Mouse (Mus musculus) heart, postnatal 14 days (tissue): ENCODE data around the gene Tmem45a. TPM values are rescaled to one million over a fixed set of nuclear protein-coding genes. Genes with fewer than 3 reads are reported as not detected.

Experiments
- DNase-seq, 2 experiments: peaks; one replicate each; pipeline ENCODE4 v3.0.0; 2021 to 2022
- intact Hi-C: fragments of 180-260 bp; cut with DNase I; formaldehyde crosslinking; loops from one replicate; pipeline ENCODE4 v1.15.1; 2025
- total RNA-seq, 2 experiments: library from RNA; stranded (reverse); gene quantifications; 2 replicates each; pipeline ENCODE4 v1.2.3; 2021

Gene Tmem45a
- total RNA-seq, 2 experiments from 2014 or later, result 5.0 to 5.7 TPM

DNA sequence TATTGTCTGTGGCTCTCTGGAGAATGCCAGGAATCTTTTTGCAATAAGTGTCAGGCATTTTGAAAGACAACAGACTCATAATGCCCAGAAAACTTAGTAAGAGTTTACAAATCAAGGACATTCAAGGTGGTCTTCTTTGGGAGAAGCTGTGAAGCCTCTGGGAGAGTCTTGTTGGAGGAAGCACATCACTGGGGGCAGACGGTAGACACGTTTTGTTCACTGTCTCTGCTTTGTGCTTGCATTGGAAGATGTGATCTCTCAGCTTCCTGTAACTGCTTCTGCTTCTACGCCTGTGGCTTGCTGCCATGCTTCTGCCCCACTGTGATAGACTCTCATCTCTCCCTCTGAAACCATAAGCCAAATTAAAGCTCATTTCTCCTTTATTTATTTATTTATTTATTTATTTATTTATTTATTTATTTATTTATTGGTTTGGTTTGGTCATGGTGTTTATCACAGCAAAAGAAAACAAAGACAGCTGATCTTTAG, 86.4 kb downstream of the Tmem45a start:
- intact Hi-C loops, result loop anchor here (1.0 kb wide), 1 partner anchor 120 kb away; no protein-coding TSS in a partner anchor
- no peak for DNase-seq

DNA sequence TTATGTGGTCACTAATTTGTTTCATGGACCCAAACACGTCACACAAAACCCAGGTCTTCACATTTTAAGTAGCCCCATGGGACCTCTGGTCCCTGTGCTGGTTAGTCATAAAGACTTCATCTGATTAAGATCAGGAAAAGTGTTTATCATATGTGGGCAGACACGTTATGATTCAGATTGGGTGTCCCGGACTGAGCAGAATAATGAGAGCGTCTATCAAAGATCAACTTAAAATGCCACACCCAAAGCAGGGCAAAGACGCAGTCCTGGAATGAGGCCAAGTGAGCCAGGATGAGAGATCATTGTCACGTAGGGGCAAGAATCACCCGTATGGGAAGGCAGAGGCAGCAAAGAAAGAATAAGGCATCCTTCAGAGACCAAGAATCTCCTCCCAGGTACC, 87.1 kb downstream of the Tmem45a start:
- no peak for DNase-seq

DNA sequence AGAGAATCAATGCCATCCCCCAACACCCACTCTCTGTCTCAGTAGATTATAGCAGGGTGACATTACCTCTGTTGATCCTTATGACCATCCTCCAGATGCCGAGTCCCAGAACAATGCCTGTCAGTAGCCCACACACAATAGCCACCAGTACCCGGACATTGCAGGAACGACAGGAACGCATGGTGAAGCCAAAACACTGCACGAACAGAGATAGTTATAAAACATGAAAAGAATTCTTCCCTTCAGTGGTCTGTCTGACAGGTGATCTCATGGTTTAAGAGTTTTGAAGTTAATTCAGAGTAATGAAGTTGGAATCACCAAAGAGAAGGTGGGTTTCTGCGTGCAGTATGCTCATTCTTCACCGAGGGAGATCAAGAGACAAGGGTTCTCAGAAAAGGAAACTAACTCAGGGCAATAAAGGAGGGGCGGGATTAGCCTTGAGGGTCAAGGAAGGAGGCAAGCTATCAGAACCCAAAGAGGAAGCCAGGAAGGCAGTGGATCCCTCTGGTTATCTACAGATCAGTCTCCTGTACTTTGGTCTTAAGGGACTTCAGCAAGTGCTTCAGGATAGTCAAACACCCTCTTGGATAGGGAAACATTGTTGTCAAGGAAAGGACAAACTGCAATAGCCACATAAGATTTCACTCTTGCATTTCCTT, 90.4 kb downstream of the Tmem45a start, which contains the start of gene Adgrg7:
Gene Adgrg7 (minus strand): TSS at position 375 of the 659 bp plus-strand sequence.
- intact Hi-C loops, result no loop called here
- no peak for DNase-seq

More for the DNA sequence above, 87.1 kb downstream of the Tmem45a start:
- intact Hi-C loops, result no loop called here

DNA sequence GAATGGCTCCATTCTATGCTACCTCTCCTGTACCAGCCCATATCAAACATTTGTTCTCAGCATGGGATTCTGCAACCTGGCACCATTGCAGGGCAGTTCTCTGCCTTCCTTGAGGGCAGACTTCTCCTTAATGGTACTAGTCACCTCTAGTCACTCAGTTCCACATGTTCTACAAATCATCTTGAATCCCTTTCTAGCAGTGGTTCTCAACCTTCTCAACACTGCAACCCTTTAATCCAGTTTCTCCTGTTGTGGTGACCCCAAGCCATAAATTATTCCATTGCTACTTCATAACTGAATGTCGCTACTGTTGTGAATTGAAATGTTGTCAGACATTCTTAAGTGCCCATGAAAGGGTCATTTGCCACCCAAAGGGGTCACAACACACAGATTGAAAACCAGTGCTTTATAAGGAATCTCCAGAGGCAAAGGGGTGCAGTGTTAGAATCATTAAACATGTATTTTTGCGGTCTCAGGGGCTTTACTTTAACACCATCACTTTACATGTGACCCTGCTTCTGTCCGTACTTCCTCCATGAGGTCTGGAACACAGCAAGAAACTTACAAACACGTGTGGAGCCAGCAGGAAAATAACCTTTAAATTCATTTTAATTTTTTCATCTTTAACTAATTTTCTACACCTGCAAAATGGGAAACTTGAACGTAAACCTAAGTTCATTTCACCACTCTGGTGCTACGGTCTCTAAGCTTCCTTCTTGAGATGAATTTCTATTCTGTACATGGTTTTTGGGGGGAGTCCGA, 91.4 kb downstream of the Tmem45a start:
- no peak for DNase-seq
- intact Hi-C loops, result no loop called here

DNA sequence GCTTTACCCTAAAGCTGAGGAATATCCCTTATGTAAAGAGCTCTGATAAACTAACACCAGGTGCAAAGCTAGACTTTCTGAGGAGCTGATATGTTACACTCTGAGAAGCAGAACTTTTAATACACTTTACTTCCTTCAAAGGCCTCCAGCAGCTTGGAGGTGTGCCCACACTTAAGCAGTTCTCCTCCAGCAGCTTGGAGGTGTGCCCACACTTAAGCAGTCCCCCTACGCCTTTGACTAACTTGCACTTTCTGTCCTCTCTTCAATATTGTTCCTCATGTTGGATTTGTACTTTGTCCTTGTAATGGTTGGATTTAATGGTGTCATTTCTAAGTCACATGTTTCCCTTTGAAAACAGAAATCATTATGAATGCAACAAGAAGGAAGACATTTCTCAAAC, 92.2 kb downstream of the Tmem45a start:
- intact Hi-C loops, result no loop called here
- DNase-seq, result no peak

DNA sequence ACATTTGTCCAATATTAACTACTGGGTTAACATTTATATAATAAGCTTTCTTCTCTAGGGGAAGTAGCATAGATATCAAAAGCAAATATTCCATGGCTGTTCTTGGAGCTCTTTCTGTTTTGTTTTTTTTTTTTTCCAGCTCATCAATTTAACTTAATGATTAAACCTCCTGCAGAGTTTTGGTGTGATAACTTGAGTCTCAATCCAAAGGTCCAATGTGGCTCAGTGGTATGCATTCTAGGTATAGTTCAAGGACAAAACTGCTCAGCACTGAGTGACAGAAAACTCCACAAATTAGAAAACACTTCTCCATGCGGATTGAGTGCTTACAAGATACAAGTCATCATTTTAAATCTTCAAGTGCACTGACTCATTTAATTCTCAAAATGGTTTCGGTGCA, 100.0 kb downstream of the Tmem45a start:
- no peak for DNase-seq
- intact Hi-C loops, result no loop called here

DNA sequence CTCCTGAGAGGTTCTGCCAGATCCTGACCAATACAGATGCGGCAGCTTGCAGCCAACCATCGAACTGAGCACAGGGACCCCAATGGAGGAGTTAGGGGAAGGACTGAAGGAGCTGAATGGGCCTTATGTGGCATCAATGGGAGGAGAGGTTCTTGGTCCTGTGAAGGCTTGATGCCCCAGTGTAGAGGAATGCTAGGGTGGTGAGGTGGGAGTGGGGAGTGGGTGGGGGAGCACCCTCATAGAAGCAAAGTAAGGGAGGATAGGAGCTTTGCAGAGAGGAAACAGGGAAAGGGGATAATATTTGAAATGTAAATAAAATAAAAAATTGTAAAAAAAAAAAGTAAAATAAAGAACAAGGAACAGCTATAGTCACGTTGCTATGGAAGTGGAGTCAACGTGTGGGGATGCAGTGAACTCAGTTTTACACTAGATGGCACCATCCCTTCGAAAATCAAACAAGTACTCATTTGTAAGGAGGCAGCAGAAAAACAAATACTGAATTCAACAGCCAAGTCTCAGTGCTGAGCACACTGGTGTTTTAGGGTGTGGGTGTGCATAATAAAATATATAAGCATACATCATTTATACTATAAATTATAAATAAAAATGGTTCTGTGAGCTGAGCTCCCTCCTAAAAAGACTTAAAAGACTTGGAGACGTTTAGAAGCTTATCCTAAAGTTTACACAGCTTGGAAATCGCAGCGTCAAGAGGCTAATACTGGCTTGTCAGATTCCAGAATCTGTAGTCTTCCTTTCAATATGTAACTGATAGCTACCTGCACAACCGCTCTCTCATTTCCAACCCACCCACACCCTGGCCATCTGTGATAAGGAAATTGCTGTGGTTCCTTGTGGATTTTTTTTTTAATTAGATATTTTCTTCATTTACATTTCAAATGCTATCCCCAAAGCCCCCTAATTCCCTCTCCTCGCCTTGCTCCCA, 114.5 kb downstream of the Tmem45a start:
- intact Hi-C loops, result loop anchor here (1.0 to 5.0 kb wide), 3 partner anchors 149 to 406 kb away; no protein-coding TSS in a partner anchor

More for the DNA sequence above, 114.5 kb downstream of the Tmem45a start:
- peak; percentile 16 to 53 for DNase-seq

Other genes with a start within 250 kb of the Tmem45a start
- gene Tfg, start 168.7 kb downstream of the Tmem45a start, total RNA-seq, result 10 to 100 TPM; 52.1 to 52.4 TPM
- gene Adgrg7, start 90.3 kb downstream of the Tmem45a start, total RNA-seq, result under 1 TPM in 1 of 2 experiments, not detected in 1; 0.10 TPM
- not detected for gene Lnp1, start 41.9 kb upstream of the Tmem45a start, total RNA-seq
- not detected for gene Tmem45a2, start 185.2 kb upstream of the Tmem45a start, total RNA-seq
- gene Tomm70a, start 235.5 kb upstream of the Tmem45a start, total RNA-seq, result 10 to 100 TPM; 45.8 to 50.0 TPM